Mouse (Mus musculus) layer of hippocampus, adult 8-10 months (tissue): ENCODE data around the gene Olfr263. TPM values are rescaled to one million over a fixed set of nuclear protein-coding genes. Genes with fewer than 3 reads are reported as not detected.
"Not testable (repeated sequence)": the region's sequence is repeated elsewhere in the genome, so short reads cannot be mapped to it uniquely, and the experiment has no call there.

Experiments used
- DNase-seq, 2 experiments: peaks; one replicate each; pipeline ENCODE4 v3.0.0; 2022; ENCODE audit warnings: low spot score in 2 of 2
- total RNA-seq, 4 experiments: library from RNA; stranded (reverse); gene quantifications; 2 replicates each; pipeline ENCODE4 v1.2.4; 2022

The Olfr263 gene
- total RNA-seq = not detected

- not testable (repeated sequence) for DNase-seq
Observed at GRCm38 (mm10) chr13:21129339-21129738, at the start of gene Olfr263. Gene Olfr263 (plus strand): TSS chr13:21129639.

DNA sequence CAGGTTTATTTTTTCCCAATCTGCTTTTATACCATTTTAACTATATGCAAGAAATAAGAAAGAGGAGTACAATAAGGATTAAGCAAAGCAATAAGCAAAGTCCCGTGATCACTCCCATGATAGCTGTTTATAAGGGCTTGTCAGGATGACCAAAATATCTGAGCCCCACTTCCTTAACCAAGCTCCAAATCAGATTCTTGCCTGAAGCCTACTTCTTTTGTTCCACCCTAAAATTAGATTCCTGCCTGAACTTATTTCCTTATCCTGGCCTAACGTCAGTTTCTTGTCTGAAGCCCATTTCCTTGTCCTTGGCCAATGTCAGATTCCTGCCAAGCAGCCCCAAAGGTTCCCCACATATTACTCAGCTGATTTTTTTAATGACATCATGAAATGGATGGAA, 46.8 kb upstream of the Olfr263 start:
- no peak for DNase-seq

- no peak for DNase-seq
Observed at GRCm38 (mm10) chr13:21109759-21110158, 19.7 kb upstream of the Olfr263 start.

- no peak for DNase-seq
Observed at GRCm38 (mm10) chr13:21110441-21110840, 19.0 kb upstream of the Olfr263 start.

DNA sequence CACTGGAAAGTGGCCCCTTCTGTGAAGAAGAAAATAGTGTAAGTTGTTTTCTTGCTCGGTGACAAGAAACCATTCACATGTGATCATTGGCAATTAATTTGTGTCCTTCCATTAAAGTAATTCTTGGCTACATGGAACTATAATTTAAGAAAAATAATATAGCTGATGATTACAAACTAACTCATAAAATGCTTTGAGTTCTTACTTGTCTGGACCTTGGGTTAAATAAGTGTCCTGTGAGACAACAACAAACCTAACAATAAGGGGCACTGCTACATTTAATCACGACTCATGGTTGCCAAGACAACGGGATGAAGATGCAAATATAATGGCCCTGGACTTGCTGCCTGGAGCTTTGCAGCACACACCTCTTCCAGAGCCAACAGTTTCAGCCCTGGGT, 18.3 kb upstream of the Olfr263 start, which contains the start of gene Olfr1369-ps1:
Olfr1369-ps1 (plus strand) TSS at position 301 of the 400 bp plus-strand sequence.
- DNase-seq = not testable (repeated sequence)

GRCm38 (mm10) chr13:21114121-21114520, 15.3 kb upstream of the Olfr263 start:
- no peak for DNase-seq

- no peak for DNase-seq
Observed at GRCm38 (mm10) chr13:21142421-21142820, 13.0 kb downstream of the Olfr263 start.

DNA sequence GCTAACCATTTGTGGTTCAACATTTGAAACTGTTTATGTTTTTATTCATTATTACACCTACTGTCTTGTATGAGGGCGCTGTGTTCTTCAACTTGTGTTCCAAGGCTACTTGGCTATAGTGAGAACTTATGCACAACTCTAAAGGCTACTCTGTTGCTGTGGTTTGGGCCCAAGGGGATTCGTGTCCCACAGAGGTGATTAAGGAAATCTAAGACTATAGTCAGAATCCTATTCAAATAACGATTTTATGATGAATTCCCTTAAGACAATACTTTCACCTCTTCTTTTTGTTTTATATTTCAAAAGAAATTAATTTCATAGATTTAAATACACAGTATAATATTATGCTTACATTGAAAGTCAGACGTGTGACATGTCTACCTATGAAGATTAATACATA, 16.3 kb downstream of the Olfr263 start, which contains the start of gene Olfr1368:
Olfr1368 (minus strand) TSS at position 101 of the 400 bp plus-strand sequence.
- DNase-seq = no peak

GRCm38 (mm10) chr13:21155888-21156287, 26.4 kb downstream of the Olfr263 start:
- no peak for DNase-seq

GRCm38 (mm10) chr13:21158071-21158470, 28.6 kb downstream of the Olfr263 start:
- no peak for DNase-seq

DNA sequence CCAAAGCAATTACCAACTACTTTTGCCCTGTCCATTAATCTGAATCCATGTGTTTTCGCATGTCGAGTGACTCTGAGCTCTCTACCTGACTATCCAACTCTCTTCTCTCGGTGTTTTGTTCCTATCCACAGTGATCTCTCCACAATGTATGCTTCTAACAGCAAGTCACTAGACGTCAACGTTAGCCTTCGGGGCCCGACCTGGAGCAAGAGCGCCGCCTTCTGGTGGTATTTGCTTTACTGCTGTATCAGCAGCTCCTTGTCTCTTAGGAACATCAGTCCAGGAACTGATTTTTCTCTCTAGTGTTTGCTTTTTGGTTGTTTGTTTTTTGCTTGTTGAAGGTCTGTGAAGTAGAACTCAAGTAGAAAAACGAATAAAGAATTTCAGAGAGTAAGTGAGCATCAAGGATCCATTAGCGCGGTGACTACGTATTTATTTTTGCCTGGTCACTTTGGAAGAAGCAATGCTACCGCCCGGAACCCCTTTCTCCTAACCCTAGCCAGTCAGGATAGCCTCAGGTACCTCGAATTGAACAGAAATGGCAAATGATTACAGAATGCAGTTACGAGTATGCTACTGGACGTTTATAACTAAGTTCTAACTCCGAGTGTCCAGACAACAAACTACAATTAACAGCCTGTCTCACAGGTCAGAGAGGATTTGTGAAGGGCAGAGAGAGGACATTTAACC, 29.5 kb downstream of the Olfr263 start:
- DNase-seq = peak in 1 of 2 experiments; percentile 85

DNA sequence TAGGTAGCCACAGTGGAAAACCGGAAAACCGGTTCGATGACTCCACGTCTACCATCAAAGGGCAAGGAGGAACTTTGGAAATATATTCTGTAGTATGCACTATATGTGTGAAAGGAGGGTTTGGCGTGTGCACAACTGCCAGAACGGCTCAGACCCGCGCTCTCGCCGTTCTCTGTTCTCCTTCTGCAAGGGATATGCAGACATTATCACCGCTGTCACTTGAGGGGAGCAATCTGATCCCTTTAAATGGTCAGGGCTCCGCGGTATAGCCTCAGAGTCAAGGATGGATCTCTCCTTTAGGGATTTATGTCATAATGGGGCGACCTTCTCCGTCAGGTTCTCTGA, 30.0 kb downstream of the Olfr263 start:
- no peak for DNase-seq

DNA sequence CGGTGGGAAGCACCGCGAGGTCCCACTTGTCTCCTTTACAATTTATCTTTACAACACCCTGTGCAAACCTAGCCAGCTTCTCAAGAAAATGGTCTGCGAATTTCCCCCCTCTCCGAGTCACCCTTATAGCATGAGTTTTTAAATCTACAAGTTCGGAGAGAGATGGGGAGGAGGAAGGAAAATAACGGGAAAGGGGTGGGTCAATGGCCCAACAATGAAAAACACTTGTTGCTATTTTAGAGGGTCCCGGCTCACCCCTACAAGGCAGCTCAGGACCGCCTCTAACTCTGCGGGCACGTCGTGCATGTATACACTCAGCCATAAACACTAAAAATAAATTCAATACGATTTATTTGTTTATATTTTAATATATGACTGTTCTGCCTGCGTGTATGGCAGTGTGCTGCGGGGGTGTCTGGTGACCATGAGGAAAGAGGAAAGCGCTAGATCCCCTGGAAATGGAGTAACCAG, 30.6 kb downstream of the Olfr263 start:
- DNase-seq = no peak

DNA sequence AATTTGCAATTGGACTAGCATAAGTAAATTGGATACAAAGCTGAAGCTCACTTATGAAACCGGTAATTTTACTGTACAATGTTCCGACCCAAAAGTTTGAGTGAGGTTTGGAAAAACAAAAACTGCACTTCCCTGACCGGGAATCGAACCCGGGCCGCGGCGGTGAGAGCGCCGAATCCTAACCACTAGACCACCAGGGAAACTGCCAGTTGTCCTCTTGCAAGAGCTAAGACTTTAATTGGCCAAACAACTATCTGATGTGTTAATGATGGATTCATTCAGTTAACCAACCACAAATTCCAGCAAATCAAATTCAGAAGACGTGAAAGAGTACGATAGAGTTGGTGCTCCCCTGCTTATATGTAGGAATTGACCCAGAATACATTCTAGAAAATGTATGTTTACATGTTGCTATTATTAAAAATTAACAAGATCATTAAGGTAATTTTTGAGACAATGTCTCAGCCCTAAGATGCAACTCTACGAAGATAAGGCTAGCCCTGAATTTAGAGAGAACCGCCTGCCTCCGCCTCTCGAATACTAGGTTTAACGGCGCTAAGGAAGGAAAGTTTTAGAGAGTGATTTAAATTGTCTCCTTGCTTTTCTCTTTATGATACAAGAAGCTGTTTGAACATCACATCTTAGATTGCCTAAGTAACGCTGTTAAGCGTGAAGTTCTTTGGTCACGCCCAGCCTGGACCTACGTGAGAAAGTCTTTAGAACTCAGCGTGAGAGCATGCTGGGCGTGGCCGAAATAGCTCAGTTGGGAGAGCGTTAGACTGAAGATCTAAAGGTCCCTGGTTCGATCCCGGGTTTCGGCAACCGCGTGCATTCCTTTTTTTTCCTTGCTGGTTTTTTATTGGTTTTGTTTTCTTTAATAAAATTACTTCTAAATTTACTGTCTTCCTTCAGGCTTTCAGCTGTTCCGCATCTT, 31.5 kb downstream of the Olfr263 start:
- peak; percentile 82 to 96 for DNase-seq

GRCm38 (mm10) chr13:21161591-21161990, 32.2 kb downstream of the Olfr263 start:
- DNase-seq = no peak

DNA sequence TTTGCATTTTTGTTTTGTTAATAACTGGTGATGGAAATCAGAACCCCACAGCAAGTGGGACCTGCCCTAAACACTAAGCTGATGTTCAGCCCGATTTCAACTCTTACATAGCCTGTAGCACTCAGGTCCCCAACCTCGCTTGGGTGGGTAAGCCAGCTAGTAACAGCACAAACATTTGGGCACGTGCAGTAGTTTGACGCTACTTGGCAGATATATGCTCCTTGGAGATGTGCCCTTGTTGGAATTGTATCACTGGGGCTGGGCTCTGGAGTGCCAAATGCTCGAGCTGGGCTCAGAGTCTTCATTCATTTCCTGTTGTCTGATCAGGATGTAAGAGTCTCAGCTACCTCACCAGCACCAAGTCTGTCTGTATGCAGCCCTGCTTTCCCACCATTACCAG, 33.2 kb downstream of the Olfr263 start:
- DNase-seq = no peak

GRCm38 (mm10) chr13:21166936-21167909, 37.8 kb downstream of the Olfr263 start:
- DNase-seq = peak; percentile 79 to 87

DNA sequence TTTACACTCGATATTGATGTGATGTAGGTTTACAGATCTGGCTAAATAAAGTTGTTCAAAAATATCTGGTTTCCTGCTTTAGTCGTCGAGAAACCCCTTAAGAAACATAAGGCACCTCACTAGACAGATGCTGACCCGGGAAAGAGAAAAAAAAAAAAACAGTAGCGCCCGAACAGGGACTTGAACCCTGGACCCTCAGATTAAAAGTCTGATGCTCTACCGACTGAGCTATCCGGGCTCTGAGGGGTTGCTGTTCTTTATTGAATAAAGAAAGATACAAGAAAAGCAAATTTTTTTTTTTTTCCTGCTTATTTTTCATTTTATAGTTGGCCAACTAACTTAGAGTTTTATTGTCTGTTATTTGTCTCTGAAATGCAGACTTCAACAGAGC, 38.5 kb downstream of the Olfr263 start:
- no peak for DNase-seq

- no peak for DNase-seq
Observed at GRCm38 (mm10) chr13:21168371-21169011, 39.1 kb downstream of the Olfr263 start.

DNA sequence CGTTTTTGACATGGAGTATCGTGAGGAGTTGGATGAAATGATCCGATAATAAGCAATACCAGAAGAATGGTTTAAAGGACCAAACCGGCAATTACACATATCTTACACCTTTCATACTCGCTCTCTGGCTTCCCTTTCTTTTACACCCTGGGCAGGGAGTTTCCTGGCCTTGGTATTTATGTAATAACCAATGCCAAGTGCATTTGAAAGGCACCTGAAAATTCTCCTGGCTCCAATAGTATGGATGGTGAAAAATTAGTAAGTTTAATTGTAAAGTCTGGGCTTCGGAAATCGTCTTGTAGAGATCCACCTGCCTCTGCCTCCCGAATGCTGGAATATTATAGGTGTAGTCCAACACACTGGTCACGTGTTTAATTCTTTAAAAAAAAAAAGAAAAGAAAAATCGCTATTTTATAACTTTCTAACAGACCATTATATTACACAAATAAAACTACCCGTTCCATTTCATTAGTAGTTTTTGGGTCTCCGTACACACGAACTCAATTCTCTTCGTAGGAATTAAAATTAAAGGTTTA, 39.8 kb downstream of the Olfr263 start:
- no peak for DNase-seq
